Mouse (Mus musculus) lung, embryonic 16.5 days (tissue): ENCODE measurements at regions not wholly inside any gene's neighbourhood (a gene's known extent, or its start where the extent isn't known, plus 50 kb on each side); places are given as distances from the start of the nearest gene placed in this dataset.

Experiments
- ATAC-seq: fragments of 200-750 bp; cut with Nextera tagmentation; 2 replicates; pipeline ENCODE4 v1.8.0; 2017; ENCODE audit warnings: low read depth, mild to moderate bottlenecking, moderate library complexity
- H3K27ac ChIP-seq: fragments of 300-500 bp; sonication (generic); 2 replicates; pipeline ENCODE4 v1.5.1; 2014; ENCODE audit warnings: mild to moderate bottlenecking, control low read depth, low read length
- H3K27me3 ChIP-seq: fragments of 300-500 bp; sonication (generic); 2 replicates; pipeline ENCODE4 v1.6.1; 2014; ENCODE audit warnings: low read depth, low read length, mixed read lengths; ENCODE audit not compliant: control insufficient read depth, insufficient read depth
- H3K36me3 ChIP-seq: fragments of 300-500 bp; sonication (generic); 2 replicates; pipeline ENCODE4 v1.6.1; 2014; ENCODE audit warnings: low read length; ENCODE audit not compliant: control insufficient read depth, insufficient read depth
- H3K4me1 ChIP-seq: fragments of 300-500 bp; sonication (generic); replicated peaks from 2 replicates; pipeline ENCODE4 v1.6.1; 2014; ENCODE audit warnings: low read length, mixed read lengths; ENCODE audit not compliant: control insufficient read depth, insufficient read depth
- H3K4me2 ChIP-seq: fragments of 300-500 bp; sonication (generic); 2 replicates; pipeline ENCODE4 v1.6.1; 2014; ENCODE audit warnings: low read depth, low read length, control low read depth
- H3K4me3 ChIP-seq: fragments of 300-500 bp; sonication (generic); 2 replicates; pipeline ENCODE4 v1.5.1; 2014; ENCODE audit warnings: mild to moderate bottlenecking, low read length, control low read depth
- H3K9ac ChIP-seq: fragments of 300-500 bp; sonication (generic); 2 replicates; pipeline ENCODE4 v1.6.1; 2014; ENCODE audit warnings: low read length, control low read depth
- H3K9me3 ChIP-seq: fragments of 300-500 bp; sonication (generic); 2 replicates; pipeline ENCODE4 v1.6.1; 2016; ENCODE audit warnings: low read length; ENCODE audit not compliant: control insufficient read depth
- WGBS: fragments of 180-500 bp; shearing (Covaris S2); extraction: QIAGEN DNeasy Blood & Tissue Kit; methylation state at CpG from one replicate; pipeline ENCODE4 v1.1.7; 2014; 5-methylcytosine and 5-hydroxymethylcytosine counted together

DNA sequence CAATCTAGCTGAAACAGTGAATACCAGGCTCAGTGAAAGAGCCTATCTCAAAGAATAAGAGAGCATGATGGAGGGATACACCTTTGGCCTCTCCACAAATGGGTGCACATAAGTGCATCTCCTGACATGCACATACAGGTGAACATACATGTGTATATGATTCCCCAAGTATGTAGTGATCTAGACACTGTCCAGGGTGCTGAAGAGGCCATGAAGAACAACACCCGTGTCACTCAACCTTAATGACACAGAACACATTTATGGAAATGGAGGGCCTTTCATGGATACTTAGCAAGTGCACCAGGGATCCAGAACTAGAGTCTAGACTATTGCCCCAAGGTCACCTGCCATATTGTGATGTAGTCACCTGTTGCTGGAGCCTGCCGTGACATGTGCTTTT lies 56.9 kb downstream of the Spata19 start:
- Histone ChIP-seq H3K4me1 (no peaks in the 10 kb centered on the region), H3K27ac (no peak overlapping the region), H3K4me2 (no peak overlapping the region), H3K9me3 (no peaks in the 10 kb centered on the region), H3K9ac (no peak overlapping the region), H3K4me3 (no peak overlapping the region), H3K36me3 (no peaks in the 10 kb centered on the region), H3K27me3 (no peaks in the 10 kb centered on the region)
- 73% methylated on average over 2 of the region's 2 CpGs for WGBS
- ATAC-seq, result no peak

DNA sequence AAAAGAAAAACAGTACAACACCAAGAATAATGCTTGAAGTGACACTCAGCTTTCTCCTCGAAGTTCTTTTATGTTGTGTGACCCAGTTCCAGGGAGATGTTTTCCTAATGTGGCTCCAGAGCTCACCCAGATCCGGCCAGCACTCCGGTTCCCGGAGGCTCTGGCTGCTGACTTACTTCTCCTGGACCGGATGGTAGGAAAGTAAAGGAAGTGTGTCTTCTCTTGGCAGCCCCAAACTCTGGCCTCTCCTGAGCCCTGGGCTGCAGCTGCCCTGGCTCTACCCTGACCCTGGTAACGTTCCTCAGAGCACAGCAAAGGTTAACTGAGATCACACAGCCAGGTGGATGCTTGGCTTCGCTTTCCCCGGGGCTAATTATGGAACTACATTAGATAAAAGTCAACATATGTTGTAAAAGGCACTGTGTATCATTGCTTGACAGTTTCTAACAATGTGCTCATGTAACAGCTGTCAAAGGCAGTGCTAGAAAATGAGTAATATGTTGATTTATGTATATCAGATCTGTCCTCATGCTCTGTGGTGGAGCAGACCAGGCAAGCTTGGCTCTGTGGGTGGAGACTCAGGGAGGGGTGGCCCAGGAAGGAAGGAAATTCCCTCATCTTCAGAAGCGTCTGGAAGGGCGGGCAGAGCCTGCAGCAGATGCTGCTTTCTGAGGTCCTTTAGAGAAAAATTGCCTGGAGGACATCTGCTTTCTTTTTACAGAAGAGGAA lies 57.5 kb downstream of the Spata19 start:
- H3K9ac ChIP-seq, result no peak overlapping the region
- ATAC-seq, result no peak
- H3K27ac ChIP-seq, result no peak overlapping the region
- 56% methylated on average over 10 of the region's 10 CpGs for WGBS
- H3K27me3 ChIP-seq, result no peaks in the 10 kb centered on the region
- no peaks in the 10 kb centered on the region for H3K36me3 ChIP-seq
- H3K9me3 ChIP-seq, result no peaks in the 10 kb centered on the region
- H3K4me1 ChIP-seq, result no peaks in the 10 kb centered on the region
- no peak overlapping the region for H3K4me3 ChIP-seq
- H3K4me2 ChIP-seq, result no peak overlapping the region

DNA sequence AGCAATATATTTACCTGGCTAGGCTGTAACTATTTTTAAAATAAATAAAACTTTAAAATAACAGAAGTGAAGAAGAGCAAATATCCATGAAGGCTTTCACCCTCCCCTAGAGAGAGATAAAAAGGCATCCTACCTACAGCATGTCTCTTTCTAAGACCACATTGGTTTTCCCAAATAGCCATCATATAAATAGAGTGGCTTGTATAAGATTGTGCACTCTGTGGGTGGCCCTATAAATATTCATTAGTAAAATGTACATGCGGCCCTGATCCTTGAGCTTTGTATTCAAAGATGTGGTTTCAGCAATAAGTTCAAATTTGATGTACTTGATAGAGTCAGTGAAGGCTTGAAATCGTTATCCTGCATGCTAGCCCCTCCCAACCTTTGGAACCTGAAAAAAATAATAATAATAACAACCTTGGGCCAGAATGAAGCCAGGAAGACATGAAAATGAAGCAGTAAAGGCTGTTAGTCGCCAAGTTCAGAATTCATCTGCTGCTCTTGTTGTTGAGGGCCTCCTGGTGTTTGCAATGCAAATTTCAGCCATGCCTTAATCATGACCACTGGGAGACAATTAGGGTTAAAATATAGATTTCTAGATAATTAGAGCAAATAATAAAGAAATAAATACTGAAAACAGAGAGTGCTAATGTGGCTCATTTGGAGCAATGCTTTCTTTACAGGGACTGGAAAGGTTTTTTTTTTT lies 61.9 kb downstream of the Spata19 start:
- H3K9ac ChIP-seq, result no peak overlapping the region
- H3K27me3 ChIP-seq, result no peaks in the 10 kb centered on the region
- ATAC-seq, result no peak
- no peaks in the 10 kb centered on the region for H3K4me1 ChIP-seq
- H3K4me2 ChIP-seq, result no peak overlapping the region
- H3K9me3 ChIP-seq, result no peaks in the 10 kb centered on the region
- 50% methylated on average over 3 of the region's 3 CpGs for WGBS
- no peaks in the 10 kb centered on the region for H3K36me3 ChIP-seq
- no peak overlapping the region for H3K27ac ChIP-seq
- no peak overlapping the region for H3K4me3 ChIP-seq

DNA sequence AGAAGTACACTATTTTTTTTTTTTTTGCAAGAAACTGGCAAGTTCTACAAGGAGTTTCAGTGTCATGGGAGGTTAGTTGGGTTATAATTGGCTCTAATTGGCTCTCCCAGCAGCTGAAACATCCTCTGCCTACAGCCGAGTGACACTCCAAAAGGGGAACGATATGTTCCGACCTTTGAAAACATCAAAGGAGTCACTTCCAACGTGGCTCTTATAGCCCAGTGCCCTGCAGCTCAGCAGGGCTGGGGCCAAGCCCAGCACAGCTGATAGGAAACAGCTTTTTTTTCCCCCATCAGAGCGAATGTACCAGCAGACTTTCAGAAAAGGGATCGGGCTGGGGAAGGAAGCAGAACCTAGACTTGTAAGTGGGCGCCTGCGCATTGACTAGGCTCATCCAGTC lies 64.4 kb downstream of the Spata19 start:
- Histone ChIP-seq H3K36me3 (no peaks in the 10 kb centered on the region), H3K27me3 (no peaks in the 10 kb centered on the region), H3K27ac (no peak overlapping the region), H3K9ac (no peak overlapping the region), H3K4me2 (no peak overlapping the region; the same call in 1 of the 2 replicates), H3K4me3 (no peak overlapping the region), H3K9me3 (no peaks in the 10 kb centered on the region), H3K4me1 (no peaks in the 10 kb centered on the region)
- ATAC-seq, result no peak
- 26% methylated on average over 8 of the region's 8 CpGs for WGBS

DNA sequence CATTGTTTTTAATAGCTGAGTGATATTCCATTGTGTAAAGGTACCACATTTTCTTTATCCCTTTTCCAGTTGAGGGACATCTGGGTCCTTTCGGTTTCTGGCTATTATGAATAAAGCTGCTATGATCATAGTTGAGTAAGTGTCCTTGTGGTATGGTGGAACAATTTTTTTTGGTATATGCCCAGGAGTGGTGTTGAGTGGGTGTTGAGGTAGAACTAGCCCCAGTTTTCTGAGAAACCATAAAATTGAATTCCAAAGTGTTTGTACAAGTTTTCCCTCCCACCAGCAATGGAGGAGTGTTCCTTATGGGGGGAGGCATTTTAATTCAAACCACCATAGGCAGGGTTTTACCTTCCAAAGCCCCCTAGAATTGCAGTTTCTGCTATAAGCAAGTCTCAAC lies 67.4 kb downstream of the Spata19 start:
- no peak for ATAC-seq
- Histone ChIP-seq H3K36me3 (no peaks in the 10 kb centered on the region), H3K4me1 (no peaks in the 10 kb centered on the region), H3K9me3 (no peaks in the 10 kb centered on the region), H3K27ac (no peak overlapping the region), H3K4me2 (no peak overlapping the region), H3K27me3 (no peaks in the 10 kb centered on the region), H3K4me3 (no peak overlapping the region), H3K9ac (no peak overlapping the region)
- 95% methylated on average over 1 of the region's 1 CpGs for WGBS

DNA sequence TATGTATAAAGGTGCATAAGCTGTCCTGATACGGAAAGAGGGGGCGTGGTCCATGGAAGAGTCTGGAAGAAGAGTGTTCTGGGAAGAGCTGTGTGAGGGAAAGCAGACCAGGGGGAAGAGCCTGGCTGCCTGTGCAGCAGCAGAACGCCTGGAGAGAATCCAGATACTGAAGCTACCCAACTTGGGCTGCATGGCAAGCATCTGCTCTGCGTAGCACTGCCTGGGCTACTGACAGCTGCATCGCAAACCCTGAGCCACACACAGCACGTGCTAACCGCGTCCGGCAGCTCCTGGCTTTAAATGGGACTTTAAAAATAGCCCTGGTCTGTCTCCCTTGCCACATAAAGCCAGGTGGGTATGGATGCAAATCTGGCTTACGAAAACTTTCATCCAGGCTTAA lies 78.9 kb downstream of the Spata19 start:
- H3K27ac ChIP-seq, result no peak overlapping the region
- H3K4me2 ChIP-seq, result no peak overlapping the region
- no peak overlapping the region for H3K4me3 ChIP-seq
- no peak for ATAC-seq
- no peaks in the 10 kb centered on the region for H3K36me3 ChIP-seq
- WGBS, result 81% methylated on average over 10 of the region's 10 CpGs
- no peaks in the 10 kb centered on the region; the same call in 1 of the 2 replicates for H3K9me3 ChIP-seq
- H3K4me1 ChIP-seq, result no peaks in the 10 kb centered on the region
- no peaks in the 10 kb centered on the region for H3K27me3 ChIP-seq
- H3K9ac ChIP-seq, result no peak overlapping the region

DNA sequence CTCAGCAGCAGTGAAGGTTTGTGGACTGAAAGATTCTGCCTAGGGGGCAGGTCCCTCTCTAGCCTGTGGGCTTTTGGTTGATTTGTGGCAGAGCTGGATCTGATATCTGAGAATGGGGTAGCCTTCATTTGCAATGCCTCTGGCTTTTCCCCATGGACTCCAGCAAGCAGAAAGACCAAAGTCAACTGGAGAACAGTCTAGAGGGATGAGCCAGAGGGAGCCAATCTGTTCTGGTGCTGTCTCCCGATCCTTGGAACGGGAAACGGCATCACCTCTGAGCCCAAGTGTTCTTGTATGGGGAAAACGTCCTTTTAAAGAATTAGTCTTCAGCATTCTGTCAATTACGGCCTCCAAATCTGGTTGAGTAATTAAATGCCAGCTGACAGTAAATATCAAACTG lies 80.0 kb downstream of the Spata19 start:
- 81% methylated on average over 5 of the region's 5 CpGs for WGBS
- ATAC-seq, result no peak
- Histone ChIP-seq H3K4me2 (no peak overlapping the region), H3K27me3 (no peaks in the 10 kb centered on the region), H3K9me3 (no peaks in the 10 kb centered on the region; the same call in 1 of the 2 replicates), H3K9ac (no peak overlapping the region), H3K4me1 (no peaks in the 10 kb centered on the region), H3K36me3 (no peaks in the 10 kb centered on the region), H3K4me3 (no peak overlapping the region), H3K27ac (no peak overlapping the region)

DNA sequence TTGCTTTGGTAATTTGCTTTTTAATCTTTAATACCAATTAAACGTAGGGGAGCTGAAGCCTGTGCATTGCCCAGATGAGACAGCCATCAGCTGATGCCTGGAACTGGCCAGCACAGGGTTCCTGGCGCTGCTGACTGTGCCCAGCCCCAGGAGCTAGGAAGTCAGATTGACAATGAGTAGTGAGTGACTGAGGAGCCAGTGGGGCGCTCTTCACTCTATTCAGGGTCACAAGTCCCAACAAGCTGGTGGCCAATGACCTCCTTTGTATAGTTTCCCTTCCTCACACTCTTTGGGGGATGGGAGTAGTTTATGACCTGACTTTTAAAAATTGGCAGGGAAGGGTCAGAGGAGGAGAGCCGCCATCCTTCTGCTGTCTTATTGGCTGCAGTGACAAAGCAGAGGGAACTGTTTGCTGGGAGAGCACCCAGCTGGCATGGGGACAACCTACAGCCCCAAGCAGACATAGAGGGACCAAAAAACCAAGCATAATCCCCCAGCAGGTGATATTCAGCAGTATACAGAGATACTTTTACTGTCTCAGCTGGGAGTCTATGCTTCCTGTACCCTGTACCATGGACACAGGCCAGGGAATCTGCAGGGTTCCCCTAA lies 80.6 kb downstream of the Spata19 start:
- H3K36me3 ChIP-seq, result no peaks in the 10 kb centered on the region
- H3K27ac ChIP-seq, result no peak overlapping the region
- H3K4me2 ChIP-seq, result no peak overlapping the region
- 55% methylated on average over 4 of the region's 4 CpGs for WGBS
- no peaks in the 10 kb centered on the region for H3K27me3 ChIP-seq
- H3K4me3 ChIP-seq, result no peak overlapping the region
- no peaks in the 10 kb centered on the region; the same call in 1 of the 2 replicates for H3K9me3 ChIP-seq
- H3K9ac ChIP-seq, result no peak overlapping the region
- ATAC-seq, result no peak
- H3K4me1 ChIP-seq, result no peaks in the 10 kb centered on the region

DNA sequence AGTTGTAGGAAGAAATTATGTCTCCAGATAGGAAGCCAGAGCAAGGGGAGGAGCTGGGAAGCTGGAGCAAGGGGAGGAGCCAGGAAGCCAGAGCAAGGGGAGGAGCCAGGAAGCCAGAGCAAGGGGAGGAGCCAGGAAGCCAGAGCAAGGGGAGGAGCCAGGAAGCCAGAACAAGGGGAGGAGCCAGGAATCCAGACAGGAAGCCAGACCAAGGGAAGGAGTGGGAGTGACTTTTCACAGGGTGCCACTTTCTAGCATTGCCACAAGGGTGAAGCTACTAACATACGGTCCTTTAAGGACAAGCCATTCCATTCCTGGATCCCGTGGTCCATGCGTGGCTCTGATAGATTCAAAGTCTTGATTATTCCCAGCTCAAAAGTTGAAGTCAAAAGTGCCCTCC lies 81.7 kb downstream of the Spata19 start:
- H3K36me3 ChIP-seq, result no peaks in the 10 kb centered on the region
- 89% methylated on average over 3 of the region's 3 CpGs for WGBS
- no peaks in the 10 kb centered on the region for H3K27me3 ChIP-seq
- no peak for ATAC-seq
- H3K9ac ChIP-seq, result no peak overlapping the region
- H3K9me3 ChIP-seq, result no peaks in the 10 kb centered on the region; the same call in 1 of the 2 replicates
- no peaks in the 10 kb centered on the region for H3K4me1 ChIP-seq
- H3K4me3 ChIP-seq, result no peak overlapping the region
- H3K4me2 ChIP-seq, result no peak overlapping the region
- no peak overlapping the region for H3K27ac ChIP-seq
